Mouse (Mus musculus) cerebellum, adult 8-10 months (tissue): ENCODE measurements around the gene Evc.

Experiments
- DNase-seq: peaks from one replicate; pipeline ENCODE4 v3.0.0; 2022

The Evc gene

DNA sequence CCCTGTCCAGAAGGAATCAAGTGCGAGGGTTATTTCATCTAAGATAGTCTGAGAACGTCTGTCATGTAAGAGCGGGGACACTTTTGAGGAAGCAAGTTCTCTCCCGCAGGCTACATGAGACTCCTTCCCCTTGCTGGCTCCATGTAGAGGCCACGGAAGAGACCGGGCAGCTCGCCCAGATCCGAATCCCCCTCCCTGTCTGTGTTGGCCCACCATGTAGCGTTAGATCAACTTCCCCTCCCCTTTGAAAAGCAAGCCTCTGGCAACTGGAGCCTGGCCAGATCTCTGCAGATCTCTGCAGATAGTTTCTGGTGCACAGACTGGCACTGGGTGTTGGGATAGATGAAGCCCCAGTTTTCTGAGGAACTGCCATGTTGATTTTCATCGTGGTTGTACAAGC, 40.0 kb downstream of the Evc start:
- no peak for DNase-seq

DNA sequence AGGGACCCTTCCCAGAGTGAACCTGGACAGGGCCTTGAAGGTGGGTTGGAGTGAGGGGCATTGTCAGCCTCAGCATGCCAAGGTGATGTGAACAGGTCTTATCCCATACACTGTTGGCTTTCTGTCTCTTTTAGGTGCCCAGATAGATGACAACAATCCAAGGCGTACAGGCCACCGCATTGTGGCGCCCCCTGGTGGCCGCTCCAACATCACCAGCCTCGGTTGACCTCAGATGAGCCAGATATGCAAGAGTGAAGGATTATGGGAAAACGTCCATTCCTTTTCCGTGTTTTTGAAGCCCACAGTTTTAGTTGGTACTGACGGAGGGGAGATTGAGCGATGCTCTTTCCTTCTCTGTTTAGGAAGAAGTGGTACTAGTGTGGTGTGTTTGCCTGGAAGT, 45.7 kb downstream of the Evc start:
- peak; percentile 28 for DNase-seq

GRCm38 (mm10) chr5:37289236-37289635, 47.5 kb downstream of the Evc start:
- DNase-seq: peak; percentile 46

DNA sequence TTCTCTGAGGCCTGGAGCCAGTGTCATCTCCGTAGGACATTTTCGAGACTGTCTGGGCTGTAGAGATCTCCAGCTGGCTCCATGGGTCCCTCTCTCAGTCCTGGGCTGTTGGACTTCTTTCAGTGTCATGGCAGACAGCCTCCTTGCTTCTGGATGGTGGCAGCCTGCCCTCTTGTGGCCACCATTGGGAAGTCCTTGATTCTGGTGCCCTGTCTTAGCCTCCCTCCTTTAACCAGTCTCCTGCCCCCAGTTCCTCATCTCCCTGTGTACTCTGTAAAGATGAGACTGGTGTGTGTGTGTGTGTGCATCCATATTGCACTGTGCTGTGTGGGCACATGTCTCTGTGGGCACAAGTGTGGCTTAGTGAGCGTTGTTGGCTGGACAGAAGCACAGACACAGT, 48.3 kb downstream of the Evc start:
- peak; percentile 73 for DNase-seq

GRCm38 (mm10) chr5:37281021-37281420, 55.7 kb downstream of the Evc start:
- DNase-seq: no peak

- no peak for DNase-seq
These were observed 72.9 kb downstream of the Evc start for GRCm38 (mm10) chr5:37263816-37264215.

GRCm38 (mm10) chr5:37261734-37262133, 75.0 kb downstream of the Evc start:
- DNase-seq: no peak

- DNase-seq: no peak
These were observed 79.5 kb downstream of the Evc start for GRCm38 (mm10) chr5:37257243-37257642.

- DNase-seq: no peak
These were observed 79.9 kb downstream of the Evc start for GRCm38 (mm10) chr5:37256823-37257222.

DNA sequence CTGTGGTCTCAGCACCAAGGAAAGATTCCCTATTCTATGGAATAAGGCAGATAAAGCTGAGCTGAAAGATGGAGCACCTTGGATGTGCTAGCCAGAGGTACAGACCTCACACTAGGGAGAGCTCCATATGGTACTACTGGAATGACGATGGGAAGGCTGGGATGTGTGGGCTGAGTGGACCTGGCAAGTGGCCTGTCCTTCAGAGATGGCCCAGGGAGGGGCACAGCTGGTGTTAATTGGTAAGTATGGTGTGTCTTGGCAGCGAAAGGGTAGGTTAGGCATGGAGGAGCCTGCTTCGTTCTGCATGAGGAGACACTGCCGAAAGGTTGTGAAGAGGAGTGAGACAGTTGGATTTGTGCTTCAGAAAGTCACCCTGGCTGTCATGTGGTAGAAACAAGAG, 82.2 kb downstream of the Evc start:
- peak; percentile 38 for DNase-seq

DNA sequence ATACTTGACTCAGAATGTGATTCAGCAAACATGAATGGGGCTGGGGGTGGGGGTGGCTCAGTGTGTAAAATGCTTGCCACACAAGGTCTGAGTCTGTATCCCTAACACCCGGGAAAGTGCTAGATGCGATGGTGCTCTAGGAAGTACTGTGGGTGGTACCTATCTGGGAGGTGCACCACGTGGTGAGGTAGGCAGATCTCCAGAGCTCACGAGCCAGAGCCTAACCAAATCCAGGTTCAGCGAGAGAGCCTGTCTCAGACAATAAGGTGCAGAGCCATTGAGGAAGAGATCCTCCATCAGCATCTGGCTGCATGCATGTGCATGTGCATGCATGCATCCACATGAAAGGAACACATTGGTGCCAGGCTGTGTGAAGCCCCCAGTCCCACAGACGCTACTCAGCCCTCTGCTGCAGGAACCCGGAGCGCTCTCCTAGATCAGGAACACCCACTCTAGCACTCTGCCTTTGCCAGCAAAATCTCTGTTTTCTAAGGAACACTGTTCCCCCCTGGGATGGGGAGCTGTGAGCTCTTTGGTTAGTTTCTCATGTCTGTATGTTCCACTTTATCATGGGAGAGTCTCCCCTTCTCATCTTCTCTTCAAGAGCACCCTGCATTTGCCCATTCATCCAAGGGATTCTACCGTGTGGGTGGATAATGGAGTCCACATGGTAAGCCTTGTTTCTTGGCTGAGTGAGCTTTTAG, 84.4 kb downstream of the Evc start:
- no peak for DNase-seq

GRCm38 (mm10) chr5:37251596-37251995, 85.1 kb downstream of the Evc start:
- DNase-seq: no peak

GRCm38 (mm10) chr5:37248870-37249269, 87.8 kb downstream of the Evc start:
- DNase-seq: no peak

DNA sequence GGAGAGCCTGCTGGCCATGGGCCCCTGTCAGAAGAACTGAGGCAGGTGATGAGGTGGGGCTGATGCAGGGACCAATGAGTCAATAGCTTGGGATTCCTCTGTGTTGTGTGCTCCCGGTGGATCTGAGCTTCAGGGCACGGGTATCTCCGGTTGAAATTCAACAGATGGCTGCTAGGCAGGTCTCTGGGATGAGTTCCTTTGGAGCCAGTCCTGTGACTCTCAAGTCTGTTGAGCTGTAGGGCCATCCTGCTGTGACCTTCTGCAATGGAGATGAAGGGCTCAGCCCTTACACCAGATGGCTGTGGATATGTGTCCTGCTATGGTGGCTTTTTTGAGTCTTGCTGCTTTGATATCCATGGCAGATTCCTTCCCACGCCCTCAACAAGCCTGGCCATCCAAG, 89.2 kb downstream of the Evc start:
- peak; percentile 65 for DNase-seq

DNA sequence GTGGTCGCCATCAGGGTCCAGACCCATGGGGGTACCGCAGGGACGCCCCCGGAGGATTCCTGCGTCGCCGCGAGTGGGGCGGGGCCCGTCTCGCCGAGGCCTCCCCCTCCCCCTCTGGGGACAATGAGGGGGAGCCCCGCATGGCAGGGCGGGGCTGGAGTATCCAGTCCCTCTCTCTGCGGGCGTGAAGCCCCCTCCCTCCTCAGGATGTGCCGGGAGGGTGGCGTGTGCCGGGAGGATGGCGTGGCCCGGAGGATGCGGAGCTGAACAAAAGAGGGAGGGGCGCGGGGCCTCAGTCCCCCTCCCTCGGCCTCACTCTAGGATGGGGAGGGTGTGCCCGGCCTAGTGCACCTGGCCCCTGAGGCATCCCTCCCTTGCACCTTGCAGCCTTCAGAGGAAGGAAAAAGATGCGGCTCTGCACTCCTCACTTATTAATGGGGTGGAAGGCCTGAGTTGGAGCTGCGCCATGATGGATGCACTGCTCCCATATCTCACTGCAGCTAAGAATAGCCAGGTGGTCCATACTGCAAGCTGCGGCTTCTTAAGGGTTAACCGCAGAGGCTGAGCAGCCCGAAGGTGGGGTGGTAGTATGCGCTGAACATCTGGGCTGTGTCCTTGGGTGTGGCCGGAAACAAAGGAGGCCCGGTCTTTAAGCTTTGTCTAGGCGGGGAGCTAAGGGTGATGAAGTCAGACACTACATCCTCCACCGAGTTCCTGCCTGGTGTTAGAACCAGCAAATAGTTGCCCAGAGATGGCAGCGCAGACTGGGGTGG, 90.4 kb downstream of the Evc start:
- DNase-seq: peak; percentile 52

GRCm38 (mm10) chr5:37245651-37246050, 91.0 kb downstream of the Evc start:
- DNase-seq: peak; percentile 76

- DNase-seq: peak; percentile 38
These were observed 91.9 kb downstream of the Evc start for GRCm38 (mm10) chr5:37244666-37245242.

DNA sequence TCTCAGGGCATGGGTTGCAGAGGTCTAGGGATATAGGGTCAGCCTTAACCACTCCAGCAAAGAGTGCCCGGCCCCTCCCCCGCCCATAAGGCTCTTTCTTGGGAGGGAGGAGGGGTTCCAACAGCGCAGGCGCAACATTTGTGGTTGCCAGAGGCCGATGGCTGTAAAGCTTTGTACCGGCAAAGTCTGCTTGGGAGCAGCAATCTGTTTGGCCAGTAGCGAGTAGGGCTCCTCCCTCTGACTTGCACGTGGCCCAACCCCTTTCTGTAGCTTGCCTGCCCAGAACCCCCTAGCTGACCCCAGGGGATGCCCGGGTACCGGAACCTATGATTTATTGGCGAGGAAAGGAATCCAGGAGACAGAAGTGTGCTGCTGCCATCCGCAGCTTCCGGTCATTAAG, 92.5 kb downstream of the Evc start:
- peak; percentile 68 for DNase-seq

- DNase-seq: peak; percentile 54
These were observed 93.4 kb downstream of the Evc start for GRCm38 (mm10) chr5:37243169-37243886.

GRCm38 (mm10) chr5:37242360-37243168, 94.1 kb downstream of the Evc start:
- DNase-seq: peak; percentile 66

DNA sequence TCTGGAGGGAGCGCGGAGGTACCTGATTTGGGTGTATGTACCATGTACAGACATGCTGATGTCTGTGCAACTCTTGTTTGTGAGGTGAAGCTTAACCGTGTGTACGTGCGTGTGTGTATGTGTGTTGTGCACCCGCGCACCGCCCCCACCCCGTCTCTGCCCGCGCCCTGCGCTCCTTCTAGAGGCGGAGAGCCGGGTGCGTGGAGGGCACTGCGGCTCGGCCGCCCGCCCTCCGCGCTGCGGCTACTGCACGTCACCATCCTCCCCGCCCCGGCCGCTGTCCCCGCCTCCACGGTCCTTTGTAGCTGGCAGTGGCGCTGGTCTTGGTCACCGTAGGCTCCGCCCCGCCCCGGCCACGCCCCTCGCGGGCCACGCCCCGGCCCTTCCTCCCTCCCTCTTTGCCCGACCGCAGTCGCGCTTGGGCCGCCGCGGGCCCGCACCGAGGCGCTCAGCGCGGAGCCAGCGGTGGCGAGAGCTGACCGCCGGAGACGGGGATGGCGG, 95.0 kb downstream of the Evc start, which contains the start of gene Crmp1:
TSS of gene Crmp1 (plus strand) at position 290 of the 501 bp plus-strand sequence.
- DNase-seq: peak; percentile 96

DNA sequence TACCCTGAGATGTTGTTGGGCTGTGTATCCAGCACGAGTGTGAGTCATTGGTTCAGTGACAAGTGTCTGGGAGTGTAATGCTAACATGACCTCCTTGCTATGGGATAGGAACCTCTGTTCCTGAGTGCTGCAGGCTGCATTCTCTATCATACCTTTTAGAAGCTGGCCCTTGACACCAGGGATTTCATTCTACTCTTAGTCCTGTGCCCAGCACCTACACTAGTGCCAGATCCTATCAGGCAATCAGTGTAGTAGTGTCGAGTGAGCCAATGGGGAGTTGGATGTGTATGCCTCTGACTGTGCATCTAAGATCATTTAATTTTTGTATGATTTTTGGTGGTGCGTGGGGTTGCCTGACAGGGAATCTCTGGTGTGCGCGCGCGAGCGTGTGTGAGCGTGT, 95.5 kb downstream of the Evc start:
- DNase-seq: no peak
